Mouse (Mus musculus) olfactory bulb, adult 2 months (tissue): ENCODE measurements around the gene Acsf2.

Experiments used
- CTCF ChIP-seq: fragments of 200-500 bp; IDR thresholded peaks from 2 replicates; pipeline ENCODE4 v1.5.1; 2012; ENCODE audit warnings: low read depth, mild to moderate bottlenecking, low read length, moderate library complexity; ENCODE audit not compliant: insufficient read depth
- POLR2A ChIP-seq: fragments of 200-500 bp; IDR thresholded peaks from 2 replicates; pipeline ENCODE4 v1.6.1; 2012; ENCODE audit warnings: mild to moderate bottlenecking, low read depth, low read length, moderate library complexity; ENCODE audit not compliant: insufficient read depth

GRCm38 (mm10) chr11:94543932-94544331 is 57.7 kb downstream of the Acsf2 start:
- TF ChIP-seq CTCF (peak; percentile 49; the same call in 1 of the 2 replicates), POLR2A (no peak)
